Mouse (Mus musculus) forebrain, embryonic 16.5 days (tissue): ENCODE results near the gene Oxsm. TPM values are rescaled to one million over a fixed set of nuclear protein-coding genes. Genes with fewer than 3 reads are reported as not detected.

Experiments used
- ATAC-seq: fragments of 200-750 bp; cut with Nextera tagmentation; 2 replicates; pipeline ENCODE4 v1.8.0; 2017; ENCODE audit warnings: mild to moderate bottlenecking, moderate library complexity
- H3K27ac ChIP-seq: fragments of 300-500 bp; sonication (generic); 2 replicates; pipeline ENCODE4 v1.5.1; 2014; ENCODE audit warnings: low read length, control low read depth
- H3K27me3 ChIP-seq: fragments of 300-500 bp; sonication (generic); replicated peaks from 2 replicates; pipeline ENCODE4 v1.6.1; 2014; ENCODE audit warnings: low read length; ENCODE audit not compliant: control insufficient read depth, insufficient read depth
- H3K36me3 ChIP-seq: fragments of 300-500 bp; sonication (generic); 2 replicates; pipeline ENCODE4 v1.6.1; 2014; ENCODE audit not compliant: control insufficient read depth, insufficient read depth
- H3K4me1 ChIP-seq: fragments of 300-500 bp; sonication (generic); replicated peaks from 2 replicates; pipeline ENCODE4 v1.6.1; 2014; ENCODE audit warnings: low read length; ENCODE audit not compliant: control insufficient read depth, insufficient read depth
- H3K4me2 ChIP-seq: fragments of 300-500 bp; sonication (generic); 2 replicates; pipeline ENCODE4 v1.6.1; 2014; ENCODE audit warnings: mild to moderate bottlenecking, low read length, control low read depth
- H3K4me3 ChIP-seq: fragments of 300-500 bp; sonication (generic); replicated peaks from 2 replicates; pipeline ENCODE4 v1.5.1; 2014; ENCODE audit warnings: mild to moderate bottlenecking, low read length, control low read depth
- H3K9ac ChIP-seq: fragments of 300-500 bp; sonication (generic); replicated peaks from 2 replicates; pipeline ENCODE4 v1.6.1; 2014; ENCODE audit warnings: low read depth, low read length, control low read depth
- H3K9me3 ChIP-seq: fragments of 300-500 bp; sonication (generic); 2 replicates; pipeline ENCODE4 v1.6.1; 2016; ENCODE audit warnings: low read length; ENCODE audit not compliant: control insufficient read depth
- WGBS: fragments of 180-500 bp; shearing (Covaris S2); extraction: QIAGEN DNeasy Blood & Tissue Kit; methylation state at CpG from one replicate; pipeline ENCODE4 v1.1.7; 2014; 5-methylcytosine and 5-hydroxymethylcytosine counted together
- polyA plus RNA-seq: library from polyadenylated mRNA; unstranded; fragments of >200 nt; fragmentation: Nextera tagmentation; extraction: Ambion mirVana; gene quantifications from 2 replicates; pipeline ENCODE4 v1.2.1, GENCODE M21; 2015

The Oxsm gene
- polyA plus RNA-seq, 1 experiment from 2014 or later, result 2.7 TPM

DNA sequence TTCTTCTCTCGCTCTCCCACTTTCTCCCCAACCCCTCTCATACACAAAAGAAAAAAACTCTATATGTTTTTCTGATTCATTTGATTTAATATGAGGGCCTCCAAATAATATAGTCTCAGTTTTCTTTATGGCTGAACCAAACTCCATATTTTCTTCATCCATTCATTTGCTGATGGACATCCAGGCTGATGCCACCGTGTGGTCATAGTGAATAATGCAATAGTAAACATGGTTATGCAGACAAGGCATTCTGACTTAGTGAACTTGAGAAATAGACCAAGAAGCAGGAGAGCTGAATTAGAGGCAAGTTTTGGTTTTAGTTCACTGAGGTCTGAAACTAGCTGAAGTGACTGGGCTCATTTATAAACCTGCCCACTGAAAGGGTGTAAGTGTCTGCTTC is 30.6 kb downstream of the Oxsm start:
- ATAC-seq, result no peak
- H3K4me3 ChIP-seq, result no peak overlapping the region
- H3K4me2 ChIP-seq, result no peak overlapping the region
- WGBS, result 50% methylated on average over 2 of the region's 2 CpGs
- H3K9me3 ChIP-seq, result no peaks in the 10 kb centered on the region
- H3K36me3 ChIP-seq, result no peaks in the 10 kb centered on the region
- H3K4me1 ChIP-seq, result no peaks in the 10 kb centered on the region
- H3K27me3 ChIP-seq, result no peaks in the 10 kb centered on the region
- H3K9ac ChIP-seq, result no peak overlapping the region
- no peak overlapping the region for H3K27ac ChIP-seq

DNA sequence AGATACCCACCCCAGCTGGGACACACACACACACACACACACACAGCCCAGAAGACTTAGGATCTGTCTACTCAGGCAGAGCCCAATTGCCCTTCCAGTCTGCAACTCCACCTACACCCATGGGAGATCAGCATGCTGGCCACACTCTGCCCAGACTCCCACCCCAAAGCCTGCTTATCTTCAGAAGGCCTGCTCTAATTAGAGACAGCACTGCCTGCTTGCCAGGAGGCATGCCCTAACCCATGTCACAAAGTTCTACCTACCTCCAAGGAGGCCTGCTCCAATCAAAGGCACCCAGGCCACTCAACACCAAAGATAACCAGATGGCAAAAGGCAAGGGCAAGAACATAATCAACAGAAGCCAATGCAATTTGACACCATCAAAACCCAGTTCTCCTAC is 41.9 kb downstream of the Oxsm start:
- H3K9ac ChIP-seq, result no peak overlapping the region
- no peak overlapping the region for H3K27ac ChIP-seq
- no peak for ATAC-seq
- H3K36me3 ChIP-seq, result no peaks in the 10 kb centered on the region
- H3K4me2 ChIP-seq, result no peak overlapping the region
- H3K27me3 ChIP-seq, result no peaks in the 10 kb centered on the region
- no peak overlapping the region for H3K4me3 ChIP-seq
- H3K9me3 ChIP-seq, result no peaks in the 10 kb centered on the region
- H3K4me1 ChIP-seq, result no peaks in the 10 kb centered on the region

DNA sequence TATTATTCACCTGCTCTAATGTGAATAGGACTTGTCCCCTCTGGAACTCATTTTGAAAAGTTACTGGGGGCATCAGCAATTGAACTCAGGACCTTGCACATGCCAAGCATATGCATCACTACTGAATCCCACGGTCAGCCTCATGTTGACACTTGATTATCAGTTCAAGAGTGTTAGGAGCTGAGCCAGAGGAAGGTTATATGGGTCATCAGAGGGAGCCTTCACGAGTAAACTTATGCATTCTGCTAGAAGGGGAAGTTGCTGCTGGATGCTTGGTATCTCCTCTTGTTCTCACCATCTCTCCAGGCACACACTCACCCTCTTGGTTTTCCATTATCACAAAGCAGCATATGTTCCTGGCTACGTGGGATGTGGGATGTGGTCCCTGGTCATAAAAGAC is 47.9 kb downstream of the Oxsm start:
- Histone ChIP-seq H3K27me3 (no peaks in the 10 kb centered on the region), H3K9ac (no peak overlapping the region), H3K4me3 (no peak overlapping the region), H3K4me2 (no peak overlapping the region), H3K27ac (peak overlapping the region; percentile 13; the same call in 1 of the 2 replicates), H3K36me3 (no peaks in the 10 kb centered on the region), H3K4me1 (peaks cover 16% of the 10 kb centered on the region), H3K9me3 (no peaks in the 10 kb centered on the region)
- ATAC-seq, result peak; percentile 14
- 15% methylated on average over 3 of the region's 3 CpGs for WGBS

DNA sequence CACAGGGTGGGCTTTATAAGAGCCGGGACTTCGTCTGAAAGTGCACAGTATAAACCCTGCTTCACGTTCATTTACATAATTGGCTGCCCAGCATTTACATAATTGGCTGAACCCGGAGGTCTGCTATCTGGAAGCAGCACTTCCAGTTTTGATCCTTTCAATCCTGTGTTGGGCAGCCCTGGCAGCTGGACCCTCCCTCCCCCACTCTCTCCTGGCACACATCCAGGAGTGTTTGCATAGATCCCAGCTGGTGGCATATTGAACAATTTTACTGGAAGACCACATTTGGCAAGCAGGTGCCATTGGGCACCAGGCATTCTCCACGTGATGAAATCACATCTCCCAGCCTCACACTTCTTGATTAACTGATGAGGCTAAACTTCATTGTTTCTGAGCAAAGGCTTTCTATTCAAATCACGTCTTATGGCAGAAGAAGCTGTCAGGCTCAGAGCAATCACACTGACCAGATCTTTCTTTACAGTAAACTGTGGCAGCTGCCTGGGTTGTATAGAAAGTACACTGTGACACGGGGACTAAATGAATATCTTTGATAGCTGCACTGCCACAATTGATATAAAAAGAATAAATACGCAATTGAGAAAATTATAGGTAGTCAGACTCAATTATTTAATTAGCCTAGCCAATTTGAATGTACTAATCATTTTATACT is 48.5 kb downstream of the Oxsm start:
- no peaks in the 10 kb centered on the region for H3K9me3 ChIP-seq
- no peak overlapping the region for H3K9ac ChIP-seq
- ATAC-seq, result peak; percentile 96
- H3K4me1 ChIP-seq, result peaks cover 16% of the 10 kb centered on the region
- H3K36me3 ChIP-seq, result no peaks in the 10 kb centered on the region
- H3K27me3 ChIP-seq, result no peaks in the 10 kb centered on the region
- WGBS, result 2% methylated on average over 8 of the region's 8 CpGs
- H3K4me2 ChIP-seq, result peak overlapping the region; percentile 40
- no peak overlapping the region; the same call in 1 of the 2 replicates for H3K4me3 ChIP-seq
- peak overlapping the region; percentile 65 for H3K27ac ChIP-seq

DNA sequence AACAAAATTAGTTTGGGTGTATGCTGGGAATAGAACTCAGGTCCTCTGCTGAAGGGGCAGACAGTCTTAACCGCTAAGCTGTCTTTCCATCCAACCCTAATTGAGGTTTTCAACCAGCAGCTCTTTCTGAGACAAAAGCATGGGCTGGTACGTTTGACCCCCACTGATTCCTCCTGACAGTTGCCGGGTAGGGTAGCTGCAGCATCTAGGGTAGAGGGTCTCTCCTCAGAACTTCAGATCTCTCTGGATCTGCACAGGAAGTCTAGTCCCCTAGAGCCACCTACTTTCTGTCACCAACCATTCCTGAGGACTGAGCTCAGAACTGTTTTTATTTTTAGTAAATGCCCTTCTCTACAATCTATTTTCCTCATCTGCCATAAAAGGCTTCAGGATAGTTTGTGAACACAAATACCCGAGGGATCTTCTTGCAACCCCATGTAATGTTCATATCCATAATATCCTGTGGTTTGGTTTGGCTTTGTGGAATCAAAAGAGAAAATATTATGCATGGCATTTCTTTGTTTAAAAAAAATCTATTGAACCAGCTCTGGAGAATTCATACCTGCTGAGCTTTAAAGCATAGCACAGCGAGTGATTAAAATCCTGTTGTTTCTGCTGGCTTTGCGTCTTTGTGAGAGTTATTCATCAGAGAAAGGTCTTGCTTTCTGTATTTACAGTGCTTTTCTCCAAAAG is 49.2 kb downstream of the Oxsm start:
- H3K9ac ChIP-seq, result no peak overlapping the region
- H3K36me3 ChIP-seq, result no peaks in the 10 kb centered on the region
- H3K27ac ChIP-seq, result peak overlapping the region; percentile 5
- H3K4me3 ChIP-seq, result no peak overlapping the region
- H3K4me1 ChIP-seq, result peaks cover 16% of the 10 kb centered on the region
- H3K27me3 ChIP-seq, result no peaks in the 10 kb centered on the region
- ATAC-seq, result peak; percentile 14
- peak overlapping the region; percentile 40; the same call in 1 of the 2 replicates for H3K4me2 ChIP-seq
- H3K9me3 ChIP-seq, result no peaks in the 10 kb centered on the region
- 2% methylated on average over 6 of the region's 6 CpGs for WGBS

DNA sequence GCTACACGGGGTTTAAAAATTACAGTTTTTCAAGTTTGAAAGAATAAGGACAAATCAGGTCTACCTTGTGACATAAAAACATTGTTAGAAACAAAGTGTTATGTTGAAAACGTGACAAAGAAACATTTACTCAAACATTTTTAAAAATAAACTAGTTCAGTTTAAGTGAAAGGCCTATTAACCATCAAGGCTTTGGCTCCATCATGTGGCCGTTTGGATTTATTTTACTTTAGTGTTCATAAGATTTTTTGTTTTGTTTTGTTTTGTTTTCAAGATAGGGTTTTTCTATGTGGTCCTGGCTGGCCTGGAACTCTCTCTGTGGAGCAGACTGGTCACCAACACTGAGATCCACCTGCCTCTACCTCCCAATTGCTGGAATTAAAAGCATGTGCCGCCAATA is 53.1 kb downstream of the Oxsm start:
- ATAC-seq, result no peak
- peaks cover 12% of the 10 kb centered on the region for H3K4me1 ChIP-seq
- H3K27me3 ChIP-seq, result no peaks in the 10 kb centered on the region
- H3K9ac ChIP-seq, result no peak overlapping the region
- no peak overlapping the region for H3K27ac ChIP-seq
- no peaks in the 10 kb centered on the region for H3K9me3 ChIP-seq
- H3K36me3 ChIP-seq, result no peaks in the 10 kb centered on the region
- WGBS, result 56% methylated on average over 4 of the region's 4 CpGs
- no peak overlapping the region for H3K4me3 ChIP-seq
- H3K4me2 ChIP-seq, result no peak overlapping the region

DNA sequence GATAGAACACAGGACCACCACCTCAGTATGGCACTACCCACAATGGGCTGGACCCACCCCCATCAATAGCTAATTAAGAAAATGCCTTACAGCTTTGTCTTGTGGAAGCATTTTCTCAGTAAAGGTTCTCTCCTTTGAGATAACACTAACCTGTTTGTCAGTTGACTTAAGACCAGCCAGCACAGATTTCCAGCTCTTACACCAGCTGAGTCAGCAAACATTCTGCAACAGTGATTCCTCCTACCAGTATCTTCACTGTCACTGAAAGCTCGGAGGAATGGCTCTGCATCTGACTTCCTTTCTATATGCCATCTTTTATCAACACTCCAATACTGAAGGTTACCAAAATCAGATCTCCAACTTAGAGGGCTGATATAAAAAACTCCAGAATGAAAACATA is 54.1 kb downstream of the Oxsm start:
- Histone ChIP-seq H3K27me3 (no peaks in the 10 kb centered on the region), H3K9me3 (no peaks in the 10 kb centered on the region), H3K4me3 (no peak overlapping the region), H3K36me3 (no peaks in the 10 kb centered on the region), H3K27ac (no peak overlapping the region), H3K4me1 (peaks cover 3% of the 10 kb centered on the region; the same call in 1 of the 2 replicates), H3K4me2 (no peak overlapping the region), H3K9ac (no peak overlapping the region)
- 59% methylated on average over 1 of the region's 1 CpGs for WGBS
- no peak for ATAC-seq

DNA sequence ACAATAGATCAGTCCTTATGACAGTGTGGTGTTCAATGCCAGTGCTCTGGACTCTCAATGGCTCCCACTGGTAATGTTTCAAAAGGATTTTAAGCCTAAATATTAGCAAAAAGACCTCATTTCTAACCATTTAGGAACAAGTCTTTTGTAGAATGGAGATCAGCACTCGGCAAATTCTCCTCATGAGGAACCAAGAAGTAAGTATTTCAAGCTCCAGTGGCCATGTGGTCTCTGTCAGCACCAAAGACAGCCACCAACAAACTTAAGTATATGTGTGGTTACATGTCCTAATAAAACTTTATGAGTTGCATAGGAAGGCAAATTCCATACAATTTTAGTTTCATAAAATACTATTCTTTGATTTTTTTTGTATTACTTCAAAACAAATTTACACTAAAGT is 55.5 kb downstream of the Oxsm start:
- Histone ChIP-seq H3K27ac (no peak overlapping the region), H3K4me3 (no peak overlapping the region), H3K36me3 (no peaks in the 10 kb centered on the region), H3K9ac (no peak overlapping the region), H3K27me3 (no peaks in the 10 kb centered on the region), H3K4me2 (no peak overlapping the region), H3K9me3 (no peaks in the 10 kb centered on the region), H3K4me1 (no peaks in the 10 kb centered on the region)
- ATAC-seq, result no peak
- 88% methylated on average over 1 of the region's 1 CpGs for WGBS

DNA sequence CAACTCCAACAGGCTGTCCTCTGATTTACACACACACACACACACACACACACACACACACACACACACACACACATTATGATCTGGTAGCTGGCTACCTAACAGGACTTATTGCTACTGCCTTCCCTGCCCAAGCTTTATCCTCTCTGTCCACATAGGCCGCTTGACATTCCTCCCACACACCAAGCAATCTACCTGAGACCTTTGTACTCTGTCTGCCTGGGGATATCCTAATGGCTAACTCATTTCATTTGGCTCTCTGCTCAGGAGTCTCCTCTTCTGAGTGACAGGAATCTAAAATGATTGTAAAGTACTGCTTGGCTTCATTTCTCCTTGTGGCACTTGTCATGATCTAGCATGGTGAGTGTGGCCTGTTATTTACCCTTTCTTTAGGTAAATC is 60.5 kb downstream of the Oxsm start:
- no peak for ATAC-seq
- no peaks in the 10 kb centered on the region for H3K4me1 ChIP-seq
- no peaks in the 10 kb centered on the region for H3K27me3 ChIP-seq
- H3K27ac ChIP-seq, result no peak overlapping the region
- H3K4me3 ChIP-seq, result no peak overlapping the region
- H3K4me2 ChIP-seq, result no peak overlapping the region
- no peaks in the 10 kb centered on the region for H3K36me3 ChIP-seq
- no peak overlapping the region for H3K9ac ChIP-seq
- no peaks in the 10 kb centered on the region for H3K9me3 ChIP-seq
- 100% methylated on average over 1 of the region's 1 CpGs for WGBS
